Mouse (Mus musculus) midbrain, embryonic 16.5 days (tissue): ENCODE measurements around the gene Zfp334. TPM values are rescaled to one million over a fixed set of nuclear protein-coding genes. Genes with fewer than 3 reads are reported as not detected.

Experiments used
- ATAC-seq: fragments of 200-750 bp; cut with Nextera tagmentation; 2 replicates; pipeline ENCODE4 v1.8.0; 2017; ENCODE audit warnings: moderate TSS enrichment
- H3K27ac ChIP-seq: fragments of 300-500 bp; sonication (generic); 2 replicates; pipeline ENCODE4 v1.5.1; 2014; ENCODE audit warnings: mild to moderate bottlenecking, low read length, mixed read lengths
- H3K27me3 ChIP-seq: fragments of 300-500 bp; sonication (generic); 2 replicates; pipeline ENCODE4 v1.6.1; 2014; ENCODE audit warnings: low read depth, low read length, mixed read lengths; ENCODE audit not compliant: control insufficient read depth, insufficient read depth
- H3K36me3 ChIP-seq: fragments of 300-500 bp; sonication (generic); 2 replicates; pipeline ENCODE4 v1.6.1; 2014; ENCODE audit warnings: mild to moderate bottlenecking, low read length, moderate library complexity, mixed read lengths; ENCODE audit not compliant: control insufficient read depth, insufficient read depth
- H3K4me1 ChIP-seq: fragments of 300-500 bp; sonication (generic); 2 replicates; pipeline ENCODE4 v1.6.1; 2014; ENCODE audit warnings: mild to moderate bottlenecking, low read length, mixed read lengths; ENCODE audit not compliant: control insufficient read depth, insufficient read depth
- H3K4me2 ChIP-seq: fragments of 300-500 bp; sonication (generic); 2 replicates; pipeline ENCODE4 v1.6.1; 2014; ENCODE audit warnings: mild to moderate bottlenecking, low read length, mixed read lengths
- H3K4me3 ChIP-seq: fragments of 300-500 bp; sonication (generic); 2 replicates; pipeline ENCODE4 v1.5.1; 2014; ENCODE audit warnings: low read depth, mild to moderate bottlenecking, low read length, moderate library complexity, mixed read lengths
- H3K9ac ChIP-seq: fragments of 300-500 bp; sonication (generic); 2 replicates; pipeline ENCODE4 v1.6.1; 2014; ENCODE audit warnings: low read depth, low read length, mixed read lengths
- H3K9me3 ChIP-seq: fragments of 300-500 bp; sonication (generic); replicated peaks from 2 replicates; pipeline ENCODE4 v1.6.1; 2014; ENCODE audit warnings: mild to moderate bottlenecking, low read length, mixed read lengths; ENCODE audit not compliant: control insufficient read depth, poor library complexity, severe bottlenecking
- WGBS: fragments of 180-500 bp; shearing (Covaris S2); extraction: QIAGEN DNeasy Blood & Tissue Kit; methylation state at CpG from one replicate; pipeline ENCODE4 v1.1.7; 2014; 5-methylcytosine and 5-hydroxymethylcytosine counted together
- polyA plus RNA-seq: library from polyadenylated mRNA; unstranded; fragments of >200 nt; fragmentation: Nextera tagmentation; extraction: Ambion mirVana; gene quantifications from 2 replicates; pipeline ENCODE4 v1.2.1, GENCODE M21; 2015

The Zfp334 gene
- polyA plus RNA-seq, 1 experiment from 2014 or later, result 9.5 TPM

DNA sequence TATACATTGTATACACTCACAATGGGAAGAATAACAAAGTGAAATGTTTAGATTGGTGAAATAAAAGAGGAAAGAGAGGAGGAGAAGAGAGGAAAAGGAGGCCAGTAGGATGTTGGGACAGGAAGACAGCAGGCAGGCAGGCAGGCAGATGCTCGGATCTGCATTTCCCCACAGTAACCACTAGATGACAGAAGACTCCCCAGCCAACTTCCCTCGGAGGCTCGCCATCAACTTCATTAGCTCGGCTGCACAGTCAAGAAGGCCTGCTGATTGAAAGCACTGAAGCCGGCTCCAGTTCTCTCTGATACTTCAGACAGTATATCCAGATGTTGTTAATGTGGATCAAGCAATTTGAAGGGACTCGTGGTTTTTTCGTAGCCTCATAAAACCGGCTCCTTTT lies 3.5 kb upstream of the Zfp334 start:
- no peaks in the 10 kb centered on the region for H3K36me3 ChIP-seq
- WGBS, result 15% methylated on average over 8 of the region's 8 CpGs
- H3K9me3 ChIP-seq, result 0 out of 2 replicates have a peak, but pooled peaks cover 2% of the 10 kb centered on the region
- no peak for ATAC-seq
- no peak overlapping the region for H3K4me2 ChIP-seq
- H3K27me3 ChIP-seq, result no peaks in the 10 kb centered on the region
- no peak overlapping the region for H3K9ac ChIP-seq
- no peak overlapping the region for H3K27ac ChIP-seq
- no peak overlapping the region for H3K4me3 ChIP-seq
- H3K4me1 ChIP-seq, result peaks cover 6% of the 10 kb centered on the region

- WGBS, result 84% methylated on average over 6 of the region's 6 CpGs
- H3K9me3 ChIP-seq, result 0 out of 2 replicates have a peak, but pooled peaks cover 2% of the 10 kb centered on the region
Measured at GRCm38 (mm10) chr2:165389299-165389952, 1.4 kb upstream of the Zfp334 start.

GRCm38 (mm10) chr2:165387370-165387769 lies 689 bp downstream of the Zfp334 start:
- no peaks in the 10 kb centered on the region for H3K9me3 ChIP-seq
- H3K36me3 ChIP-seq, result peaks cover 17% of the 10 kb centered on the region
- no peak for ATAC-seq
- H3K4me2 ChIP-seq, result peak overlapping the region; percentile 77
- WGBS, result 5% methylated on average over 4 of the region's 4 CpGs
- H3K27me3 ChIP-seq, result no peaks in the 10 kb centered on the region
- peak overlapping the region; percentile 94 for H3K27ac ChIP-seq
- H3K9ac ChIP-seq, result peak overlapping the region; percentile 99
- peaks cover 14% of the 10 kb centered on the region for H3K4me1 ChIP-seq
- peak overlapping the region; percentile 88 for H3K4me3 ChIP-seq

More at GRCm38 (mm10) chr2:165389299-165389952, 1.4 kb upstream of the Zfp334 start:
- ATAC-seq, result no peak
- H3K9ac ChIP-seq, result no peak overlapping the region
- H3K4me3 ChIP-seq, result no peak overlapping the region
- H3K36me3 ChIP-seq, result peaks cover 4% of the 10 kb centered on the region; the same call in 1 of the 2 replicates
- H3K4me1 ChIP-seq, result peaks cover 14% of the 10 kb centered on the region
- H3K4me2 ChIP-seq, result no peak overlapping the region
- H3K27ac ChIP-seq, result no peak overlapping the region
- no peaks in the 10 kb centered on the region for H3K27me3 ChIP-seq

GRCm38 (mm10) chr2:165380050-165380449 lies 8.0 kb downstream of the Zfp334 start:
- Histone ChIP-seq H3K4me1 (peaks cover 6% of the 10 kb centered on the region; the same call in 1 of the 2 replicates), H3K4me2 (no peak overlapping the region), H3K27me3 (no peaks in the 10 kb centered on the region), H3K9ac (no peak overlapping the region), H3K4me3 (no peak overlapping the region), H3K36me3 (peaks cover 49% of the 10 kb centered on the region), H3K27ac (no peak overlapping the region), H3K9me3 (no peaks in the 10 kb centered on the region; the same call in 1 of the 2 replicates)
- ATAC-seq, result no peak
- 96% methylated on average over 25 of the region's 25 CpGs for WGBS

- H3K36me3 ChIP-seq, result peaks cover 28% of the 10 kb centered on the region
- WGBS, result 75% methylated on average over 4 of the region's 4 CpGs
- no peak for ATAC-seq
- H3K27me3 ChIP-seq, result no peaks in the 10 kb centered on the region
- no peak overlapping the region for H3K4me2 ChIP-seq
- no peak overlapping the region for H3K27ac ChIP-seq
- H3K4me3 ChIP-seq, result no peak overlapping the region
- peaks cover 6% of the 10 kb centered on the region; the same call in 1 of the 2 replicates for H3K4me1 ChIP-seq
- H3K9me3 ChIP-seq, result no peaks in the 10 kb centered on the region; the same call in 1 of the 2 replicates
- H3K9ac ChIP-seq, result no peak overlapping the region
Measured at GRCm38 (mm10) chr2:165376001-165376400, 12.1 kb downstream of the Zfp334 start.

GRCm38 (mm10) chr2:165375478-165375877 lies 12.6 kb downstream of the Zfp334 start:
- H3K36me3 ChIP-seq, result peaks cover 23% of the 10 kb centered on the region
- H3K4me2 ChIP-seq, result no peak overlapping the region
- H3K9me3 ChIP-seq, result no peaks in the 10 kb centered on the region
- H3K9ac ChIP-seq, result no peak overlapping the region
- H3K4me3 ChIP-seq, result no peak overlapping the region
- no peak overlapping the region for H3K27ac ChIP-seq
- 76% methylated on average over 5 of the region's 5 CpGs for WGBS
- H3K4me1 ChIP-seq, result peaks cover 6% of the 10 kb centered on the region; the same call in 1 of the 2 replicates
- H3K27me3 ChIP-seq, result no peaks in the 10 kb centered on the region
- no peak for ATAC-seq

GRCm38 (mm10) chr2:165371066-165371465 lies 17.0 kb downstream of the Zfp334 start:
- Histone ChIP-seq H3K27ac (no peak overlapping the region; the same call in 1 of the 2 replicates), H3K27me3 (no peaks in the 10 kb centered on the region), H3K9me3 (no peaks in the 10 kb centered on the region), H3K4me3 (no peak overlapping the region), H3K9ac (no peak overlapping the region), H3K36me3 (peaks cover 7% of the 10 kb centered on the region), H3K4me1 (peaks cover 7% of the 10 kb centered on the region), H3K4me2 (peak overlapping the region; percentile 37)
- WGBS, result 23% methylated on average over 3 of the region's 3 CpGs
- no peak for ATAC-seq

DNA sequence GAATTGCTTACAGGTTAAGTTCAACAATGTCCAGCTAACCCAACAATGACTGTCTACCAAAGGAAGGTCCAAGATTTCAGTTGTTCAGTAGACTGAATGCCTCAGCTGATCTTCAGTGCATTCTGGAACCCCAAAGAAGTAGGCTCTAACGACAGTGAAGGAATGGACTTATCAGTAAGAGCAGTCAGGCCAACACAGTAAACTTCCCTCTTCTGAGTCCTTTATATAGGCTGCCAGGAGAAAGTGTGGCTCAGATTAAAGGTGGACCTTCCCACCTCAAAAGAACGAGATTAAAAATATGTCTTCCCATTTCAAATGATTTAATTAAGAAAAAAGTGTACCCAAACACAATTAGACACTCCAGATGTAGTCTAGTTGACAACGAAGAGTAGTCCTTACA lies 17.7 kb downstream of the Zfp334 start:
- no peak for ATAC-seq
- 80% methylated on average over 3 of the region's 3 CpGs for WGBS

GRCm38 (mm10) chr2:165368496-165368895 lies 19.6 kb downstream of the Zfp334 start, which contains the start of gene Zfp663:
Zfp663 (minus strand) TSS chr2:165368729.
- peak within 1 kb of the TSS; percentile 86 for H3K9ac ChIP-seq
- ATAC-seq, result peak; percentile 63
- peaks cover 13% of the 10 kb centered on the region for H3K4me1 ChIP-seq
- peak within 1 kb of the TSS; percentile 83 for H3K27ac ChIP-seq
- under 1% methylated on average over 27 of the region's 27 CpGs for WGBS
- no peaks in the 10 kb centered on the region for H3K27me3 ChIP-seq
- peak within 1 kb of the TSS; percentile 67 for H3K4me2 ChIP-seq
- H3K36me3 ChIP-seq, result no peaks in the 10 kb centered on the region
- no peaks in the 10 kb centered on the region for H3K9me3 ChIP-seq
- H3K4me3 ChIP-seq, result peak within 1 kb of the TSS; percentile 59

More for the DNA sequence above, 17.7 kb downstream of the Zfp334 start:
- no peaks in the 10 kb centered on the region for H3K27me3 ChIP-seq
- H3K4me3 ChIP-seq, result no peak overlapping the region
- H3K27ac ChIP-seq, result no peak overlapping the region
- no peak overlapping the region for H3K4me2 ChIP-seq
- H3K9ac ChIP-seq, result no peak overlapping the region
- peaks cover 7% of the 10 kb centered on the region for H3K36me3 ChIP-seq
- no peaks in the 10 kb centered on the region for H3K9me3 ChIP-seq
- H3K4me1 ChIP-seq, result peaks cover 7% of the 10 kb centered on the region
